Mouse (Mus musculus) bone marrow, adult 2 months (tissue): Measurements from ENCODE around the gene Llph. TPM values are rescaled to one million over a fixed set of nuclear protein-coding genes. Genes with fewer than 3 reads are reported as not detected.

Experiments
- H3K27ac ChIP-seq: fragments of 200-500 bp; 2 replicates; pipeline ENCODE4 v1.5.1; 2012; ENCODE audit warnings: low read depth, mild to moderate bottlenecking, control low read depth, inconsistent platforms, low read length; ENCODE audit not compliant: control insufficient read depth, poor library complexity, insufficient read depth
- H3K4me1 ChIP-seq: fragments of 200-500 bp; 2 replicates; pipeline ENCODE4 v1.6.1; 2011; ENCODE audit warnings: low read length; ENCODE audit not compliant: control insufficient read depth, insufficient read depth
- H3K4me3 ChIP-seq: fragments of 200-500 bp; replicated peaks from 2 replicates; pipeline ENCODE3; 2011; ENCODE audit warnings: mild to moderate bottlenecking, low read depth, low read length, control low read depth; ENCODE audit not compliant: control insufficient read depth
- CTCF ChIP-seq: fragments of 200-500 bp; IDR thresholded peaks from 2 replicates; pipeline ENCODE4 v1.5.1; 2011; ENCODE audit warnings: low read length, control low read depth; ENCODE audit not compliant: control insufficient read depth, insufficient read depth
- POLR2A ChIP-seq: fragments of 200-500 bp; IDR thresholded peaks from 2 replicates; pipeline ENCODE4 v1.6.1; 2011; ENCODE audit warnings: low read depth, mild to moderate bottlenecking, control low read depth, low read length, borderline replicate concordance; ENCODE audit not compliant: control insufficient read depth
- WGBS: fragments of 180-500 bp; shearing (Covaris S2); methylation state at CpG from one replicate; pipeline ENCODE4 v1.1.7; 2018; 5-methylcytosine and 5-hydroxymethylcytosine counted together
- polyA plus RNA-seq: library from polyadenylated mRNA; stranded (reverse); fragments of >200 nt; gene quantifications from 2 replicates; pipeline ENCODE4 v1.2.4, GENCODE M21; 2011; ENCODE audit warnings: low replicate concordance; ENCODE audit not compliant: missing spikeins, insufficient read depth, insufficient read length

The Llph gene
- 15.0 and 45.4 TPM in 2 replicates for polyA plus RNA-seq

DNA sequence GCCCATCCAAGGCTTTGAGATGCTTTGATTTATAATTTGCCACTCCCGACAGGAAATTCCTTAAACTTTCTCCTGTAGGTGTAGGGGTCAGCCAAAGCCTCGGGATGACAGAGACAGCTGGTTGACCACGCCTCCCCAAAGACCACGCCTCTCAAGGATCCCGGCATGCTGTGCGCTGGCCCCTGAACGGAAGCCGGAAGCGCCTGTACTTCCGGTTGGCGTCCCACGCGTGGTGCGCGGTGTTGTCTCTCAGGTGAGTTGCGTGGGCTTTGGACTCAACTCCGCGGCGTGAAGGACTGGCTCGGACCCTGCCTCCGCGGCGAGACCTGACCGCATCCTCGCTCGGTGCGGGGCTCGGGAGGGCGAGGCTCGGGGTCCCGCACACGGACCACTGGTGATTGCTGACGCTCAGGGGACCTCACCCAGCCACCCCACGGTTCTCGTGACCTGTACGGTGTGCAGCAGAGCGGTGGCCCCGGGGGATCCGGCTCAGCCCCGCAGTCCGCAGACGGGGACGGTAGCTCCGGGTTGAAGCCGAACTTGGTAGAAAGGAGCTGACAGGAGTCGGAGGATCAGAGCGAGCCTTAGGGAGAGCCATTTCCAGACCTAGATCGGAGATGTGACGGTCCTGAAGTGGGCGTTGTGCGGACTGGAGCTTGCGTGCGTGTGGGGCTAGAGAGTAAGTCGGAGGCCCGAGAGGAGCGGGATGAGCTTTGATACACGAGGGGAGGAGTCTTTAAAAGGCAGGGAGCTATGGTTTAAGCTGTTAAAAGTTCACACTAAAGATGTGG is at the start of gene Llph:
Gene Llph, plus strand, starts transcription at position 200 of the 791 bp plus-strand sequence.
- under 1% methylated on average over 57 of the region's 57 CpGs for WGBS
- peaks cover 2% of the 10 kb centered on the region; the same call in 1 of the 2 replicates for H3K4me1 ChIP-seq
- peak within 1 kb of the TSS; percentile 95 for H3K4me3 ChIP-seq
- H3K27ac ChIP-seq, result peak within 1 kb of the TSS; percentile 55
- TF ChIP-seq CTCF (no peak), POLR2A (peak; percentile 86; the same call in 1 of the 2 replicates)

GRCm38 (mm10) chr10:120182887-120183286 is 44.0 kb upstream of the Llph start:
- Histone ChIP-seq H3K27ac (no peak overlapping the region), H3K4me3 (no peak overlapping the region), H3K4me1 (no peaks in the 10 kb centered on the region; the same call in 1 of the 2 replicates)
- 74% methylated on average over 1 of the region's 1 CpGs for WGBS
- no peak for TF ChIP-seq POLR2A
- TF ChIP-seq CTCF, result no peak

DNA sequence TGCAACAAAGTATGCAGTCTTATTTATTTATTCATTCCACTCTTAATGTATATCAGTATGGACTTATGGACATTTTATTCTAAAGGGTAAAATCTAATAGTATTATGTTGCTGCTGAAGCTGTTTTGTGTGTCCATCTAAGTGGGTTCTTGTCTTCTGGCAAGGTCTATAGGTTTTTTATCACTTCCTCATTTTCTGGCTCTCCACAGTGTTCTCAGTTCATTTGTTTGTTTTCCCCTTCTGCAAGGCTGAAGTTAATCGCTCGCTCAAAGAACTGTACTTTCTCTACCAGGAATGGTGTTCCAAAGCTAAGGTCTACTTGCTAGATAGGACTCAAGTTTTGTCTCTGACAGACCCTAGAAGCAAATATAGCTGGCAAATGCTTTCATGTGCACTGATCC is 43.5 kb upstream of the Llph start:
- Histone ChIP-seq H3K4me3 (no peak overlapping the region), H3K27ac (no peak overlapping the region), H3K4me1 (no peaks in the 10 kb centered on the region; the same call in 1 of the 2 replicates)
- WGBS, result 9% methylated on average over 2 of the region's 2 CpGs
- TF ChIP-seq CTCF (no peak), POLR2A (no peak)

DNA sequence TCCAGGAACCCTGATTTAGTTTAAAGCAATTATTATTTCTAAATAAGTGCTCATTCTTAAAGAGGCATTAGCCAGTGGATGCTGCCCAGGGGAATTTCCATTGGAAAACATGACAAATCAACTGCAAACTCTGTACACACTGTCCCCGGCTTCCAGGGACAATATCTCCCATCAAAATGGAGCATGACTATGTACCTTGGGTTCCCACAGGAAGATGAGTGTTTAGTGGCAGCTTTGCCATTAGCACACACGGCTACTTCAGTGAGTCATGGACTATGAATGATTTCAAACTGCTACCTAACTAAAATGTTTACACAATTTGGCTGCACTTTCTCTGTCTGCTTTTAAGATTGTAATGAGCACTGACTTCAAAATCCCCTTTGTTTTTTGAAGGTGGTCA is 38.4 kb upstream of the Llph start:
- no peak overlapping the region for H3K4me3 ChIP-seq
- 47% methylated on average over 2 of the region's 2 CpGs for WGBS
- no peak overlapping the region for H3K27ac ChIP-seq
- peaks cover 3% of the 10 kb centered on the region; the same call in 1 of the 2 replicates for H3K4me1 ChIP-seq
- TF ChIP-seq POLR2A (no peak), CTCF (no peak)

DNA sequence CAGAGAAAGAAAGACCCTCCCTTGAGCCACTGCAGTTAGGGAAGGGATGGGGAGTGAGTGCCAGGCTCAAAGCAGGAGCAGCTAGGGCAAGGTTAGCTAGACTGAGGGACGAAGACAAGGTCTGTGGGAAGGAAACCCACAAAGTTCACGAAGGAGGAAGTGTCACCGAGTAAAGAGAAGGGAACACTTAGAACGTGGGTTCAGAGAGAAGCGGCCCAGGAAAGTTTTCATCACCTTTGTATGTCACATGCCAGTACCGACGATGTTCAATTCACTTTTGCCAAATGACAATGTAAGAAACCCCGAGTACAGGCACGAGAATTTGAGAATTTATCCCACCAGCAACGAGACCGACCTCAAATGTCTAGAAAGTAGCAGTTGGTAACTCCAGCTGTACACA is 37.6 kb upstream of the Llph start:
- under 1% methylated on average over 11 of the region's 11 CpGs for WGBS
- TF ChIP-seq CTCF, result no peak
- TF ChIP-seq POLR2A, result no peak
- H3K4me1 ChIP-seq, result peaks cover 4% of the 10 kb centered on the region
- H3K4me3 ChIP-seq, result no peak overlapping the region
- H3K27ac ChIP-seq, result 0 out of 2 replicates have a peak overlapping the region, but pooled peaks have one; percentile 3

- WGBS, result 8% methylated on average over 6 of the region's 6 CpGs
- Histone ChIP-seq H3K4me1 (peaks cover 4% of the 10 kb centered on the region), H3K27ac (no peak overlapping the region), H3K4me3 (no peak overlapping the region)
- no peak for TF ChIP-seq POLR2A
- TF ChIP-seq CTCF, result no peak
These were observed 37.1 kb upstream of the Llph start for GRCm38 (mm10) chr10:120189782-120190181.

GRCm38 (mm10) chr10:120191165-120191564 is 35.7 kb upstream of the Llph start:
- Histone ChIP-seq H3K27ac (no peak overlapping the region), H3K4me1 (peaks cover 4% of the 10 kb centered on the region), H3K4me3 (no peak overlapping the region)
- 38% methylated on average over 6 of the region's 6 CpGs for WGBS
- TF ChIP-seq CTCF, result no peak
- no peak for TF ChIP-seq POLR2A

- Histone ChIP-seq H3K27ac (no peak overlapping the region), H3K4me1 (peaks cover 4% of the 10 kb centered on the region), H3K4me3 (no peak overlapping the region)
- WGBS, result 75% methylated on average over 4 of the region's 4 CpGs
- TF ChIP-seq POLR2A, result no peak
- no peak for TF ChIP-seq CTCF
These were observed 34.6 kb upstream of the Llph start for GRCm38 (mm10) chr10:120192278-120192677.

DNA sequence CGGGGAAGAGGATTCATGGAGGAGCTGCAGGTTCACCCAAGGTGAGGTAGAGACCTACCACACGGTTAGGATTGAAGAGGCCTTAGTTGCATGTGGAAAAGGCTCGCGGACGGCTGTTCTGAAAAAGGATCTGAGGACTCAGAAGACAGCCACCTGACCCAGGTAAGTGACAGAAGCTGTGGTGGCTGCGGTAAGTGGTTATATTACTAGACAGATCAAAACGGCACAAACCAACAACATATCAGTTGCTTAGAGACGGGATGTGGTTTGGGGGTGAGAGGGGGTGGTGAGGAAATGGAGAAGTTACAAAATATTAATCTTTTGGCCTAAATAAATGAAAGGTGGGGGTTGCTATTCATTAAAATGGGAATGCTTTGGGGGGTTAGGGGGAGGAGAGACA is 33.6 kb upstream of the Llph start:
- 6% methylated on average over 8 of the region's 8 CpGs for WGBS
- no peak for TF ChIP-seq CTCF
- no peak for TF ChIP-seq POLR2A
- Histone ChIP-seq H3K4me3 (no peak overlapping the region), H3K27ac (peak overlapping the region; percentile 12; the same call in 1 of the 2 replicates), H3K4me1 (peaks cover 7% of the 10 kb centered on the region)
